Mouse (Mus musculus) forebrain, postnatal 0 days (tissue): ENCODE measurements at regions not wholly inside any gene's neighbourhood (a gene's known extent, or its start where the extent isn't known, plus 50 kb on each side); places are given as distances from the start of the nearest gene placed in this dataset.

Experiments
- ATAC-seq: fragments of 200-750 bp; cut with Nextera tagmentation; 2 replicates; pipeline ENCODE4 v1.8.0; 2017; ENCODE audit warnings: mild to moderate bottlenecking, moderate library complexity
- DNase-seq: peaks from one replicate; pipeline ENCODE4 v3.0.0-alpha.2; 2015
- H3K27ac ChIP-seq: fragments of 300-500 bp; sonication (generic); 2 replicates; pipeline ENCODE4 v1.5.1; 2014; ENCODE audit warnings: low read depth, mild to moderate bottlenecking, antibody characterized with exemption, low read length, moderate library complexity, mixed read lengths
- H3K27me3 ChIP-seq: fragments of 300-500 bp; sonication (generic); 2 replicates; pipeline ENCODE4 v1.6.1; 2014; ENCODE audit warnings: mild to moderate bottlenecking, low read length, mixed read lengths; ENCODE audit not compliant: insufficient read depth
- H3K36me3 ChIP-seq: fragments of 300-500 bp; sonication (generic); 2 replicates; pipeline ENCODE4 v1.6.1; 2014; ENCODE audit warnings: mild to moderate bottlenecking, moderate library complexity; ENCODE audit not compliant: insufficient read depth
- H3K4me1 ChIP-seq: fragments of 300-500 bp; sonication (generic); 2 replicates; pipeline ENCODE4 v1.6.1; 2014; ENCODE audit warnings: antibody characterized with exemption; ENCODE audit not compliant: insufficient read depth
- H3K4me2 ChIP-seq: fragments of 300-500 bp; sonication (generic); 2 replicates; pipeline ENCODE4 v1.6.1; 2014; ENCODE audit warnings: low read depth, mild to moderate bottlenecking, moderate library complexity
- H3K4me3 ChIP-seq: fragments of 300-500 bp; sonication (generic); 2 replicates; pipeline ENCODE4 v1.5.1; 2014; ENCODE audit warnings: low read depth, low read length, mixed read lengths
- H3K9ac ChIP-seq: fragments of 300-500 bp; sonication (generic); 2 replicates; pipeline ENCODE4 v1.6.1; 2014; ENCODE audit warnings: mild to moderate bottlenecking
- H3K9me3 ChIP-seq: fragments of 300-500 bp; sonication (generic); 2 replicates; pipeline ENCODE4 v1.6.1; 2016; ENCODE audit warnings: low read length
- CTCF ChIP-seq: sonication (generic); IDR thresholded peaks from 2 replicates; pipeline ENCODE4 v1.5.1; 2016; ENCODE audit warnings: antibody characterized with exemption, control low read depth, low read depth
- WGBS: fragments of 180-500 bp; shearing (Covaris S2); extraction: QIAGEN DNeasy Blood & Tissue Kit; methylation state at CpG from one replicate; pipeline ENCODE4 v1.1.7; 2014; 5-methylcytosine and 5-hydroxymethylcytosine counted together

DNA sequence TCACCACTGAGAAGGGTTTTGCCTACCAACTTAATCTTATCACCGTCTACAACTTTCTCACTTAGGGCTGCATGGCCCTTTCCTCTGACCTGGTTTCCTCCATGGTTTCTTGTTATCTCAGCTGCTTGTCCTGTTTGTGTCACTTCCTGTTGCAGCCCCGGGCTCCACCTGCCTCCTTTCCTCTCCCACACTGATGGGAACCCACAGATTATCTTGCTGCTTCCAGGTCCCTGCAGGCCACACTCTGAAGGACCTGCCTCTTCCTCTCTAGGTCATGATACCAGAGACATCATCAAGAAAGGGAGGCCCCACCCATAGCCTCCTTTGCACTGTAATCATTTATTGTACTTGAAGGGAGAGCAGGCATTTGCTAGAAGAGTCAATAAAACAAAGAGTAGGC lies 184.4 kb upstream of the Tnp1 start:
- Histone ChIP-seq H3K27ac (no peak overlapping the region), H3K9ac (no peak overlapping the region), H3K4me3 (no peak overlapping the region), H3K4me2 (no peak overlapping the region), H3K36me3 (no peaks in the 10 kb centered on the region), H3K27me3 (no peaks in the 10 kb centered on the region), H3K9me3 (no peaks in the 10 kb centered on the region), H3K4me1 (no peaks in the 10 kb centered on the region)
- 87% methylated on average over 2 of the region's 2 CpGs for WGBS
- ATAC-seq (no peak), DNase-seq (no peak)
- TF ChIP-seq CTCF = no peak

GRCm38 (mm10) chr1:73190832-73191231 lies 175.1 kb upstream of the Tnp1 start:
- Histone ChIP-seq H3K4me3 (no peak overlapping the region), H3K27me3 (no peaks in the 10 kb centered on the region), H3K27ac (no peak overlapping the region), H3K9me3 (no peaks in the 10 kb centered on the region), H3K9ac (no peak overlapping the region), H3K36me3 (no peaks in the 10 kb centered on the region), H3K4me2 (no peak overlapping the region), H3K4me1 (no peaks in the 10 kb centered on the region)
- no peak for TF ChIP-seq CTCF
- ATAC-seq (no peak), DNase-seq (no peak)
- 90% methylated on average over 5 of the region's 5 CpGs for WGBS

GRCm38 (mm10) chr1:73188796-73189195 lies 173.1 kb upstream of the Tnp1 start:
- H3K27me3 ChIP-seq = no peaks in the 10 kb centered on the region
- no peaks in the 10 kb centered on the region for H3K9me3 ChIP-seq
- H3K4me1 ChIP-seq = no peaks in the 10 kb centered on the region
- no peak overlapping the region for H3K4me2 ChIP-seq
- 69% methylated on average over 2 of the region's 2 CpGs for WGBS
- ATAC-seq = no peak
- H3K27ac ChIP-seq = no peak overlapping the region
- DNase-seq = no peak
- H3K4me3 ChIP-seq = no peak overlapping the region
- no peak overlapping the region for H3K9ac ChIP-seq
- no peaks in the 10 kb centered on the region for H3K36me3 ChIP-seq
- TF ChIP-seq CTCF = no peak

- WGBS = 78% methylated on average over 6 of the region's 6 CpGs
Observed at GRCm38 (mm10) chr1:73184477-73184876, 168.8 kb upstream of the Tnp1 start.

DNA sequence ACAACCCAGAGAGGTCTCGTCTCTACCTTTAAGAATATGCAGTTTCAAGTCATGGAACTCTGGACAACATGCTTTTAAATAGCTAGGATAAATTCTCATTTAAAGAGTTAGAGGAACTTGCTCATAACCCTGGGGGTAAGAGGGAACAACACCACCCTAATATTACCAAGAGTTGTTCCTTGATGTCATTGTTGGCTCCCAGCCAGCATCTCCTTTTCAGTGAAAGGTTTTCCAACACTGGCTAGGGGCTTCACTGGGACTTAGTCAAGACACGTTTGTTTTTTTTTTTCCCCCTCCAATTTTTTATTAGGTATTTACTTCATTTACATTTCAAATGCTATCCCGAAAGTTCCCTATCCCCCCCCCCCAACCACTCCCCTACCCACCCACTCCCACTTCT lies 163.1 kb upstream of the Tnp1 start:
- 44% methylated on average over 3 of the region's 3 CpGs for WGBS
- Histone ChIP-seq H3K27me3 (no peaks in the 10 kb centered on the region), H3K4me1 (no peaks in the 10 kb centered on the region), H3K9me3 (no peaks in the 10 kb centered on the region), H3K36me3 (no peaks in the 10 kb centered on the region), H3K4me2 (no peak overlapping the region), H3K9ac (no peak overlapping the region), H3K4me3 (no peak overlapping the region), H3K27ac (no peak overlapping the region)
- DNase-seq (no peak), ATAC-seq (no peak)
- no peak for TF ChIP-seq CTCF

More at GRCm38 (mm10) chr1:73184477-73184876, 168.8 kb upstream of the Tnp1 start:
- no peak for TF ChIP-seq CTCF
- H3K4me3 ChIP-seq = no peak overlapping the region
- H3K9me3 ChIP-seq = no peaks in the 10 kb centered on the region
- H3K4me2 ChIP-seq = no peak overlapping the region
- H3K4me1 ChIP-seq = no peaks in the 10 kb centered on the region
- DNase-seq (no peak), ATAC-seq (no peak)
- H3K27ac ChIP-seq = no peak overlapping the region
- H3K9ac ChIP-seq = no peak overlapping the region
- H3K27me3 ChIP-seq = no peaks in the 10 kb centered on the region
- no peaks in the 10 kb centered on the region for H3K36me3 ChIP-seq

GRCm38 (mm10) chr1:73177076-73177475 lies 161.4 kb upstream of the Tnp1 start:
- Histone ChIP-seq H3K4me1 (no peaks in the 10 kb centered on the region), H3K27ac (no peak overlapping the region), H3K4me2 (no peak overlapping the region), H3K36me3 (no peaks in the 10 kb centered on the region), H3K27me3 (no peaks in the 10 kb centered on the region), H3K9me3 (no peaks in the 10 kb centered on the region), H3K4me3 (no peak overlapping the region), H3K9ac (no peak overlapping the region)
- no peak for TF ChIP-seq CTCF
- ATAC-seq = no peak
- WGBS = 95% methylated on average over 3 of the region's 3 CpGs
- DNase-seq = no peak

- TF ChIP-seq CTCF = no peak
- H3K4me3 ChIP-seq = no peak overlapping the region
- H3K4me2 ChIP-seq = no peak overlapping the region
- H3K9ac ChIP-seq = no peak overlapping the region
- no peak for ATAC-seq
- H3K9me3 ChIP-seq = no peaks in the 10 kb centered on the region
- H3K4me1 ChIP-seq = 0 out of 2 replicates have a peak, but pooled peaks cover 5% of the 10 kb centered on the region
- DNase-seq = no peak
- no peaks in the 10 kb centered on the region for H3K36me3 ChIP-seq
- no peaks in the 10 kb centered on the region for H3K27me3 ChIP-seq
- H3K27ac ChIP-seq = no peak overlapping the region
- 77% methylated on average over 3 of the region's 3 CpGs for WGBS
Observed at GRCm38 (mm10) chr1:73170668-73171008, 154.9 kb upstream of the Tnp1 start.
